Mouse (Mus musculus): ENCODE measurements around the gene Shank1.

DNA sequence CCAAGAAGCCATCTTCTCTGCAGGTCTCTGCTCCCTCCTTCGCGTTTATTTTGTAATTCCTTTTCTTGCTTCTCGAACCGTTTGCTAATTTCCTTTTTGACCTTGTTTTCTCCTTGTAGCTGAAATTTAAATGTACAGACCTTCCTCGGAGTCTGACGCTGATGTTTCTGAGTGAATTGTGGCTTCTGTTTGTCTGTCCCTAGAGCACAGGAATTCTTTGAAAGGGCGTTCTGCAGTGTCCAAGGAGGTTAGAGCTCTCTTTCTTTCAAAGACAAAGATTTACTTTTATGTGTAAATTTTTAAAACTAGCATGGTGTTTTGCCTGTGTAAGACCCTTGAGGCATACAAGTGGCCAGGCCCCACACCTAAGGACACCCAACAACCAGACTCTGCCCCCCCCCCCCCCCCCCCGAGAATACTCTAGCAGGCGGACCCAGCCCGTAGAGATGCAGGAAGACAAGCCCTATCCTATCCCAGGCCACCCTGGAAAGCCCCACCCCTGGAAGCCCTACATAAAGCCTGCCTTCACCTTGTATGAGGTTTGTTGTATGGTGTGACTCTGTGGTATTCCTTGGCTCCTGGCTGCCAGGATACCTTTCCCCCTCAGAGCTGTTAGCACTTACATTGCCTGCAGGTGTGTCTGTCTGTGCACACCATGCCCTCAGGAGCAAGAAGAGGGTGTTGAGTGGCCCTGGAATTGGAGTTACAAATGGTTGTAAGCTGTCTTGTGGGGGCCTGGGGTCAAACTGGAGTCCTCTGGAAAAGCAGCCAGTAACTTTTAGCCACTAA lies 33.4 kb upstream of the Shank1 start:
- TF ChIP-seq SRF (IDR thresholded peaks at IDR 0.05; ENCODE audit: control insufficient read depth, insufficient read length, low read depth) (no peak), MYOG (IDR thresholded peaks at IDR 0.05; ENCODE audit: control insufficient read depth in 1 of 3, insufficient read depth in 1 of 3, insufficient read length in 2 of 3, low read depth in 2 of 3) (no peak), POLR2A (IDR thresholded peaks at IDR 0.05; ENCODE audit: insufficient read length, low read depth) (no peak), TCF12 (IDR thresholded peaks at IDR 0.05; ENCODE audit: insufficient read depth, poor library complexity, severe bottlenecking) (no peak), TCF3 (IDR thresholded peaks at IDR 0.05; ENCODE audit: insufficient read length, low read depth) (no peak), USF1 (IDR thresholded peaks at IDR 0.05; ENCODE audit: low read depth) (no peak), CEBPB (IDR thresholded peaks at IDR 0.05; ENCODE audit: insufficient read depth, poor library complexity, severe bottlenecking) (no peak), MYOD1 (IDR thresholded peaks at IDR 0.05; ENCODE audit: control insufficient read depth in 1 of 3, insufficient read length in 2 of 3, low read depth in 2 of 3) (no peak), POLR2AphosphoS2 (IDR thresholded peaks at IDR 0.05; ENCODE audit: insufficient read length, low read depth) (no peak), E2F4 (IDR thresholded peaks at IDR 0.05; ENCODE audit: insufficient read depth) (no peak), MAX (IDR thresholded peaks at IDR 0.05; ENCODE audit: low read depth) (no peak), REST (IDR thresholded peaks at IDR 0.05; ENCODE audit: insufficient read depth, insufficient read length) (no peak)
